Mouse (Mus musculus): ENCODE results near the gene Pim3.

Pim3 gene

GRCm38 (mm10) chr15:88881253-88882044 lies 19.5 kb downstream of the Pim3 start:
- no peak for DNase-seq (ENCODE audit: low spot score)

DNA sequence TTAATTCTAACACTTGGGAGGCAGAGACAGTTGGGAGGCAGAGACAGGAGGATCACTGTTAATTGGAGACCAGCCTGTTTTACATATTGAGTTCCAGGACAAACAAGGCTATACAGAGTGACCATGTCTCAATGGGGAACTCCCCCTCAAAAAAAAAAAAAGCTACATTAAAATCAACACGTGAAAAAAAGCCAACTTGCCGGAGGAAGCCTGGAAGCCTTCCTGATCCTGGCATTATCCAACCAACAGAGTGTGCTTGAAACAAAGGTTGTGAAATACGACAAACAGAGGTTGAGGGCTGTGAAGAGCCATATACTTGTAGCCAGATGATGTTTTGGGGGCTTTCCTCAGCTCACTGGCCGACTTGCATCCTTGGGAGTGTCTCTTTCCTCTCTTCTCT lies 20.9 kb downstream of the Pim3 start:
- DNase-seq (ENCODE audit: low spot score), result no peak

DNA sequence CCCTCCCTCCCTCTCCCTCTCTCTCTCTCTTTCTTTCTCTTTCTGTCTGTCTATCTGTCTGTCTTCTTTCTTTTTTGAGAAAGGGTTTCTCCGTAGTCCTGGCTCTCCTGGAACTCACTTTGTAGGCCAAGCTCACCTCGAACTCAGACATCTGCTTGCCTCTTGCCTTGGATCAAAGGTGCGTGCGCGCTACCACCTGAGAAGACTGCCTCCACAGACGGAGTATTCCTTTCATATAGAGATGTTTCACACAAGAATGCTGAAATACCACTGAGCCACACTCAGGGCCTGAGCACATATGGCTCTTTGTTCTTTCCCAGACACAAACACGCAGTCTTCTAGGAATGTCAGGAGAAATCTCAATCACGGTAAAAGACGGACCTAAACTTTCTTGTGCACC lies 21.4 kb downstream of the Pim3 start:
- DNase-seq (ENCODE audit: low spot score), result no peak

DNA sequence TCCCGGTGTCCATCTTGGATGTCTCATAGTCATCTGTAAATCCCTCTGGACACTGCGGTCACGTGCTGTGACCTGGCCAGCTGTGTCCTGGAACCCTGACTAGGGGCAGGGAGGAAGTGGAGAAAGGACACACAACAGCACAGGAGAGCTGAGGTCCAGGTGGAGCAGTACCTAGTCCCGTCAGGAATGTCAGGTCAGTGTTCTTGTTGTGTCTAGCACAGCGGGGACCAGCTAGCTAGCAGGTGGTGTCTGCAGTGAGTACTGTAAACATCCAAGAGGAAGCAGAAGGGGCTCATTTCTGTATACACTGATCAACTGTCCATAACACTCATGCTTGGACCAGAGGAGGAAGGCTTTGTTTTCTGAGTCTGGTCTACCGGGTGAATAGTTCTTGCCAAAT lies 23.4 kb downstream of the Pim3 start:
- no peak for DNase-seq (ENCODE audit: low spot score)

GRCm38 (mm10) chr15:88889032-88889431 lies 27.0 kb downstream of the Pim3 start:
- no peak for DNase-seq (ENCODE audit: low spot score)

DNA sequence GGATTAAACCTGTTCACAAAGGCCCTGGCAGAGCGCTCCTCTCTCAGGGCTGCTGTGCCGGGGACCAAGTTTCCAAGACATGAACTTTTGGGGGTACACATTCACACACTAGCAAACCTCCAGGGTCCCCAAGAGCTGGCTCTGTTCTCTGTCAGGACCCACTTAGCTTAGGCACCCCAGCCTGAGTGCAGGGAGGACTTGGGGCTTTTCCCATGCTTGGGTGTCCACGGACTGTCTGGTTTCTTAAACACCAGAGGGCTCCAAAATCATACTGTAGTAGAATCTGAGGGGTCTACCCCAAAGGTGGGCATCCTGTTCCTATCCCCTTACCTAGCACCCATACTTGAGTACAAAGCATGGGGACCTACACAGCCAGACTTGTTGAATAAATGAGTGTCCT lies 28.0 kb downstream of the Pim3 start:
- DNase-seq (ENCODE audit: low spot score), result no peak

DNA sequence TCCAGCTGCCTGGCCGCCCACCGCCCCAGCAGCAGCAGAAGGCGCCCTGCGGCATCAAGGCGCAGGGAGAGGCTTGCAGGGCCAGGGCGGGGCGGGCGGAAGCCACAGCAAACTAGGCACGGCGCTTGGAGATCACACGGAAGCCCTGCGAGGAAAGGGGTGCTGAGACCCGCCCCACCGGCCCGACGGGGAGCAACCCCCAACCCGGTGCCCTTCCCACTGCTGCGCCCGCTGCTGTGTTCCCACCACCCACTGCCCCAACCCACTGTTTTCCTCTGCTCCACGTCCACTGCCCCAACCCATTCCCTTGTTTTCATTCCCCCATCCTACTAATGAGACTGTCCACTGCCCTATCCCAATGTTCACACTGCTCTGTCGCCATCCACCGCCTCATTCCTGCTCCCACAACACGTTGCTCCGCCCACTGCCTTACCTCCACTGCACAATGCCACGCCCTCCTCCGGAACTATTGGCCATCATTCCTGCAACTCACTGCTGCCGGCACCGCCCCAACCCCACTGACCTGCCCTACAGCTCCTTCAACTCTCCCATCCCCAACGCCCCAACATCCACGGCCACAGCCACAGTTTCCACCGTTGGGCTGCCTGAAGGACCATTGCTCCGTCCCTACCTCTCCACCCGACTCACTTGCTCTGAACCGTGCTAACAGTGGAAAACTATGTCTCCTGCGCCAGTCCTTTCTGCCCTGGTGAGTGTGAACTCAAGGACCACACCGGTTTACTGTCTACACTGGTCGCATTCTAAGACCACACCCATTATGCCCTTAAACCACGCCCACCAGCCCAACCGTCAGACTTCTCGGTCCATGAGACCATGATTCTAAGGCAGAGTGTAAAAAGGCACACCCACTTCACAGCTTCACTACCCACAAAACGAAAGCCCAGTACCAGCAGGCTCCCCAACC lies 29.0 kb downstream of the Pim3 start:
- DNase-seq (ENCODE audit: low spot score), result peak; percentile 92

GRCm38 (mm10) chr15:88891676-88892040 lies 29.7 kb downstream of the Pim3 start:
- no peak for DNase-seq (ENCODE audit: low spot score)

DNA sequence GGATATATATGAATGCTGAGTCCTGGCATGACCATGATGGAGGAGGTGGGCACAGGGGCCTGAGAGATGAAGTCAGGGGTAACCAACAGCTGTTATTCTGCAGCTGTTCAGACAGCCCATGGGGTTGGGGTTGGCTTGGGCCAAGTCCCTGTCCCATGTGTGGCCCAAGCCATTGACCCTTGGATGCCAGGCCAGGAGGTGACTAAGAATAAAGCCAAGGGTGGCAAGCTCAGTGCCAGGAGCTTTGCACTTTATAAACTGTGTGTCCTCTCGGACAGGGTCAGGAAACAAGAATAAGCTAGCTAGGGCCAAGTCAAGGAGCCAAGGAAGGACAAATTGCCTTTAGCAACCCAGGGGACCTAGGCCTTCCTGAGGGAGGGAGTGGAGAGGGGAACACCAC lies 30.3 kb downstream of the Pim3 start:
- DNase-seq (ENCODE audit: low spot score), result no peak

GRCm38 (mm10) chr15:88892876-88893275 lies 30.9 kb downstream of the Pim3 start:
- DNase-seq (ENCODE audit: low spot score), result no peak

DNA sequence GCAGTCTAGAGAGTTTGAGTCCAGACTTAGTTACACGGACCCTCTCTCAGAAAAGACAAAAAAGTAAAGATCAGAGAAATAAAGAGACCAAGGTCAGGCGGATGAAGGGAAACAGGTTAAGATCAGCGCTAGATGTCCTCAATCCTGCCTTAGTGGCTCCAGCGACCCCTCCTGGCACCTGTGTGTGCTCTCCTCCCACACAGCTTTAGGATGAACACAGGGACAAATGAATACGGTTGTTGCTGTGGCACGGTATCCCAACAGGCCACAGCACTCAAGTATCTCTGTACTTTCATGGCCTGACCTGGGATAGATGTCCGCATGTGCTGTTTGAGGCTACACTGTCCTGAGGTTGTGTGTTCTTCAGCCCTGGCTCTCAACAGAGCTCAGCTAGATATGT lies 33.1 kb downstream of the Pim3 start:
- DNase-seq (ENCODE audit: low spot score), result no peak

GRCm38 (mm10) chr15:88895891-88896290 lies 33.9 kb downstream of the Pim3 start:
- DNase-seq (ENCODE audit: low spot score), result no peak

DNA sequence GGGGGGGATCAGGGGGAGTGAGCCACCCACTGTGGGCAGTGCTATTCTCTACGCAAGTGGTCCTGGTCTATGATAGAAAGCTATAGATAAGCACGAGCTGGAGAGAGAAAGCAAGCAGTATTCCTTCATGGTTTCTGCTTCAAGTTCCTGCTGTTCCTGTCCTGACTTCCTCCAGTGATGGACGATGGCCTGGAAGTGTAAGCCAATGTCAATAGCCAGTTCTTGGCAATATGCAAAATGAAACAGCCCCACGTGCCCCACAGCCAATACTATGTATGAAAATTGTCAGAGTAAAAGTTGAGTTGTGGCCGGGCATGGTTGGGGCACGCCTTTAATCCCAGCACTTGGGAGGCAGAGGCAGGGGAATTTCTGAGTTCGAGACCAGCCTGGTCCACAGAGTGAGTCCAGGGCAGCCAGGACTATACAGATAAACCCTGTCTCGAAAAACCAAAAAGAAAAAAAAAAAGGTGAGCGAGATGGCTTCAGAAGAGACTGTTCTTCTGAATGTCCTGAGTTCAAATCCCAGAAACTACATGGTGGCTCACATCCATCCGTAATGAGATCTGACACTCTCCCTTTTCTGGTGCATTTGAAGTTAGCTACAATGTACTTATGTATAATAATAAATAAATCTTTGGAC lies 34.5 kb downstream of the Pim3 start:
- no peak for DNase-seq (ENCODE audit: low spot score)

DNA sequence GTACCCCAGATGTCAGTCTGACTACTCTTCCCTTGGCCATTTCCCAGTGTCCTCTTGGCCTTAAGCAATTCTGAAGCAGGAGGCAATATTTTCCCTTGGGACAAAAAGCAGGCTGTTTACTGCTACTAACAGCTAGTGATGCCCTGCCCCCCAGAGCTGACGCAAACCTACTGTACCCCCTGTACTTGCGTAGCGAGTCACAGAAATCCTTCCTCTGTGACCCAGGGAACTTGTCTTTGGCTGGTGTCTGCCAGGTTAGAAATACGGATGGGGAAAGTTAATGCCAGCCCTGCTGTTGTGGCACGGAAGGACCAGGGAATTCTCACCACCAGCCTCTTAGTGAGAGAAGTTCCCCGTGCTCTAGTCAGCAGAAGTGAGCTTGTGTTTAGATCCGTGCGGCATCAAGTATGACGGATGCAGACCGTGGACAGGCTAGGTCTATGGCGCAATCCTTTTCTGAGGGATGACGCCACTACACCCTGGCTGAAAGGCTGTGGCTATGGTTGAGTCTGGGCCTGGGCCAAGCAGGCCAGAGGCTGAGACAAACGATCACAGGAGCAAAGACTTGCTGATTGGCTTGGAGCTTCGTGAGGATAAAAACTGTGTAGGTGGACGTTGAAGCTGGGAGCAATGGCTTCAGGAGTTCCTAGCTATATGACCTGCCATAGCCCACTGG lies 40.4 kb downstream of the Pim3 start:
- DNase-seq (ENCODE audit: low spot score), result no peak

DNA sequence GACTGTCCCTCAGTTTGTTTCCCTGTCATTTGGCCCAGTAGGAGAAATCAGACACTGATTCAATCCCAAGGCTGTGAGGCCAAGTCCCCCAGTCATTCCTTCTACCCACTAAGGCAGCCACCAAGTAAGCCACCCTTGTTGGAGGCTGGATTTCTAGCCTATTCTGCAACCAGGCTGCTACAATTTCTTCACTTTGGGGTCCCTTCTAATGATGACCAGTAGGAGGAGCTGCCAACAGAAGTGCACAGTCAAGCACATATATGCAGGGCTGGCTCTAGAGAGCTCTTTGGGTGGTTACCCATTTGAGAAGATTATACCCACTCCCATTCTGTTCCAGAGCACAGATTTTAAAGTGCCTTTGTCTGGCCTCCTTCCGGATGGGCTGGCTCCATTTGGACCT lies 41.1 kb downstream of the Pim3 start:
- DNase-seq (ENCODE audit: low spot score), result no peak

- no peak for DNase-seq (ENCODE audit: low spot score)
Observed at GRCm38 (mm10) chr15:88904056-88904811, 42.2 kb downstream of the Pim3 start.

- DNase-seq (ENCODE audit: low spot score), result no peak
Observed at GRCm38 (mm10) chr15:88906347-88906746, 44.4 kb downstream of the Pim3 start.

- no peak for DNase-seq (ENCODE audit: low spot score)
Observed at GRCm38 (mm10) chr15:88915046-88915445, 53.1 kb downstream of the Pim3 start.
